Mouse (Mus musculus) thymus, adult 2 months (tissue): ENCODE results near the gene Lgr4.

Experiments used
- CTCF ChIP-seq: fragments of 200-500 bp; IDR thresholded peaks from 2 replicates; pipeline ENCODE4 v1.5.1; 2012; ENCODE audit warnings: mild to moderate bottlenecking, control low read depth, low read length, moderate library complexity, borderline replicate concordance; ENCODE audit not compliant: control insufficient read depth, poor library complexity, insufficient read depth; ENCODE audit errors: extremely low read depth
- POLR2A ChIP-seq: fragments of 200-500 bp; IDR thresholded peaks from 2 replicates; pipeline ENCODE4 v1.6.1; 2012; ENCODE audit warnings: mild to moderate bottlenecking, low read length, control low read depth, moderate library complexity; ENCODE audit not compliant: control insufficient read depth, poor library complexity, insufficient read depth; ENCODE audit errors: extremely low read depth

DNA sequence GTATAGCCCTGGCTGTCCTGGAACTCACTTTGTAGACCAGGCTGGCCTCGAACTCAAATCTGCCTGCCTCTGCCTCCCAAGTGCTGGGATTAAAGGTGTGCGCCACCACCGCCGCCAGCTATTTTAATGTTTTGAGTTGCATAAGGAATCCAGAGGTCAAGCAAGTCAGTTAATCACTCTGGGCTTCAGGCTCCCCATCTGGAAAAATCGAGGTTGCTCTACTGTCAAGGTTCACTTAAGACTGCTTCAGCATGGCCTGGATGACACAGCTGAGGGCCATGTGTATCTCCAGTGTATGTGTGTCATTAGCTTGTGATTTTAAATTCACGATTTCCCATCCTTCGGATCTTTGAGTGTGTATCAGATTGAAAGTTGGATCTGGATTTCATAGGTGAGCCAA, 10.0 kb downstream of the Lgr4 start:
- TF ChIP-seq CTCF (no peak), POLR2A (no peak)
